Mouse (Mus musculus) heart, postnatal 4 days (tissue): ENCODE data around the gene Btla. TPM values are rescaled to one million over a fixed set of nuclear protein-coding genes. Genes with fewer than 3 reads are reported as not detected.

ENCODE experiments used
- DNase-seq: peaks from one replicate; pipeline ENCODE4 v3.0.0; 2021
- total RNA-seq, 2 experiments: library from RNA; stranded (reverse); gene quantifications; 2 replicates each; pipeline ENCODE4 v1.2.3; 2021

The Btla gene
- total RNA-seq, 2 experiments from 2014 or later, result 0.25 to 0.26 TPM

DNA sequence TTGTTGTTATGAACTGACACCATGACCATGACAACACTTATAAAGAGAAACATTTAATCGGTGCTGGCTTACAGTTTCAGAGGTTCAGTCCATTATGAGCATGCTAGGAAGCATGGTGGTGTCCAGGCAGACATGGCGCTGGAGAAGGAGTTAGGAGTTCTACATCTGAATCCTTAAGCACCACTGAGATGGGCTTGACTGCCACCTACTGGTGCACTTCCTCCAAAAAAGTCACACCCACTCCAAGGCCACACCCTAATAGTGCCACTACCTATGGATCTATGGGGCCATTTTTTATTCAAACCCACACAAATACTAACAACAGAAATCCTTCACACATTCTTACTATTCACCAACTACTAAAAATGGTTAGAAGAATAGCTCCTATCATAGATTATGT is 35.5 kb downstream of the Btla start:
- DNase-seq, result no peak

- no peak for DNase-seq
These were observed 37.2 kb downstream of the Btla start for GRCm38 (mm10) chr16:45261321-45261720.

- no peak for DNase-seq
These were observed 37.9 kb downstream of the Btla start for GRCm38 (mm10) chr16:45262051-45262450.

DNA sequence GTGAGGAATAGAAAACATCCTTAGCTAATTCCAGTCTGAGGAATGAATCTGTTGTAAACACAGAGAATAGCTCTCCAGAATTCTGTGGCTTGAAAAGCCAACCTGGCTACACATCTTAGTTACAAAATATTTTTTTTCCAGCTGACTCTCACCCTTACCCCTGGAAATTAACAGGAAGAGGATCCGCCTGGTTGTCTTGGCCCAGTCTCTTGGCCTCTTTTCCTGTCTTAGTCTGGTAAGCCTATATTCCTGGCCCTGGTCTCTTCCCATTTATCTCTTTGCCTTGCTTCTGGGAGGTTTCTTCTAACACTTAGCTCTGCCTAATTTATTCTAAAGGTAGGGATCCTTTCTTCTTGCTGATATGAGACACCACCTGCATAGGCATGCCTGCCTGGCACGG is 45.8 kb downstream of the Btla start:
- DNase-seq, result no peak

- DNase-seq, result no peak
These were observed 59.0 kb downstream of the Btla start for GRCm38 (mm10) chr16:45283093-45283492.

DNA sequence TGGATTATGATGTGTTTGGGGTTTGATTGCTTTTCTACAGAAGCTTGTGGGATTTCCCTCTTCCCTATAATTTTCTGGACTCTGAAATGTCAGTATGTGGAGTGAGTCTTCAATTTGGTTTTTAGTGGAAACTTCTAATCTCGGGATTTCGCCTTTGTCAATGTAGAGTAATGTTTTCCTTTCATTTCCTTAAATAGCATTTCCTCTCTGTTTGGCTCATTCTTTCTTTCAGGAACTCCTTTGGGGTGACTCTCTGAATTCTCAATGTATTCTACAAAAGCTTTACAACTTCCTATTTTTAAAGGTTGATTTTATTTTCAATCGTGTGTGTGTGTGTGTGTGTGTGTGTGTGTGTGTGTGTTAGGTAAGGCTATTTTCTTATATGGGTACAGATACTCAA is 73.7 kb downstream of the Btla start:
- DNase-seq, result no peak

Other genes with a start within 250 kb of the Btla start
- 10 to 100 TPM; 90.3 to 96.3 TPM for gene Ccdc80, start 130.9 kb upstream of the Btla start, total RNA-seq
- 10 to 100 TPM in 1 of 2 experiments, 1 to 10 TPM in 1; 9.1 to 13.9 TPM for gene Slc35a5, start 65.6 kb upstream of the Btla start, total RNA-seq
- gene Atg3, start 65.5 kb upstream of the Btla start, total RNA-seq, result 10 to 100 TPM; 27.7 to 27.8 TPM
- gene Cd200, start 184.7 kb downstream of the Btla start, total RNA-seq, result 10 to 100 TPM; 44.8 to 67.6 TPM